Mouse (Mus musculus) ES-E14 (cell line): ENCODE measurements around the gene Fam184b. TPM values are rescaled to one million over a fixed set of nuclear protein-coding genes. Genes with fewer than 3 reads are reported as not detected.

Experiments
- DNase-seq: peaks from one replicate; pipeline ENCODE4 v3.0.0-alpha.2; 2013; ENCODE audit warnings: low read depth, low spot score
- H3K27ac ChIP-seq: 2 replicates; pipeline ENCODE4 v1.5.1; 2012; ENCODE audit warnings: low read depth, mild to moderate bottlenecking, low read length, moderate library complexity, mixed read lengths; ENCODE audit not compliant: poor library complexity, insufficient read depth, severe bottlenecking
- H3K36me3 ChIP-seq: 2 replicates; pipeline ENCODE4 v1.6.1; 2012; ENCODE audit warnings: mild to moderate bottlenecking, low read length, moderate library complexity, mixed read lengths; ENCODE audit not compliant: control insufficient read depth, poor library complexity, insufficient read depth, severe bottlenecking
- H3K4me1 ChIP-seq, 2 experiments: fragments of 150-350 bp in 1 of 2; sonication (generic) in 1 of 2; 2 replicates each; pipeline ENCODE4 v1.6.1; 2012; ENCODE audit warnings: low read length in 2 of 2, mild to moderate bottlenecking in 1 of 2, mixed read lengths in 1 of 2; ENCODE audit not compliant: control insufficient read depth in 2 of 2, insufficient read depth in 2 of 2, poor library complexity in 1 of 2
- H3K4me3 ChIP-seq, 2 experiments: fragments of 150-350 bp in 1 of 2; sonication (generic) in 1 of 2; 2 replicates each; pipeline ENCODE4 v1.5.1; 2012; ENCODE audit warnings: low read length in 2 of 2, low read depth in 1 of 2, mild to moderate bottlenecking in 1 of 2, mixed read lengths in 1 of 2; ENCODE audit not compliant: insufficient read depth in 1 of 2, poor library complexity in 1 of 2, severe bottlenecking in 1 of 2
- H3K9ac ChIP-seq: 2 replicates; pipeline ENCODE4 v1.6.1; 2012; ENCODE audit warnings: low read depth, mild to moderate bottlenecking, low read length, mixed read lengths; ENCODE audit not compliant: poor library complexity, insufficient read depth, severe bottlenecking
- H3K9me3 ChIP-seq: fragments of 150-350 bp; sonication (generic); 2 replicates; pipeline ENCODE4 v1.6.1; 2012; ENCODE audit warnings: low read depth, mild to moderate bottlenecking, low read length; ENCODE audit not compliant: control insufficient read depth, insufficient read depth
- CHD2 ChIP-seq: IDR thresholded peaks from 2 replicates; pipeline ENCODE4 v1.6.1; 2014; ENCODE audit warnings: mild to moderate bottlenecking, low read depth, low read length, inconsistent platforms
- HCFC1 ChIP-seq: IDR thresholded peaks from 2 replicates; pipeline ENCODE4 v1.6.1; 2012; ENCODE audit warnings: low read length, inconsistent platforms, borderline replicate concordance; ENCODE audit not compliant: insufficient read depth
- MAFK ChIP-seq: IDR thresholded peaks from 2 replicates; pipeline ENCODE4 v1.6.1; 2014; ENCODE audit warnings: mild to moderate bottlenecking, low read depth, low read length, inconsistent platforms; ENCODE audit not compliant: insufficient read depth
- ZC3H11A ChIP-seq: IDR thresholded peaks from 2 replicates; pipeline ENCODE4 v1.6.1; 2012; ENCODE audit warnings: low read depth, mild to moderate bottlenecking, inconsistent platforms, low read length, borderline replicate concordance
- ZNF384 ChIP-seq: IDR thresholded peaks from 2 replicates; pipeline ENCODE4 v1.6.1; 2012; ENCODE audit warnings: low read depth, low read length, inconsistent platforms
- in situ Hi-C, 2 experiments: fragments of 600-800 bp; cut with MboI; formaldehyde crosslinking; loops; one replicate each; pipeline ENCODE4 v1.15.1; 2025; ENCODE audit warnings: low sequenced_read_pairs in 2 of 2, inconsistent platforms in 1 of 2; ENCODE audit not compliant: unreplicated experiment in 2 of 2
- total RNA-seq: library from RNA; depleted of rRNA; stranded (reverse); fragments of 300-350 nt; gene quantifications from 2 replicates; pipeline ENCODE4 v1.2.3, GENCODE M21; 2012

Gene Fam184b
- total RNA-seq, 1 experiment: 0.45 TPM

DNA sequence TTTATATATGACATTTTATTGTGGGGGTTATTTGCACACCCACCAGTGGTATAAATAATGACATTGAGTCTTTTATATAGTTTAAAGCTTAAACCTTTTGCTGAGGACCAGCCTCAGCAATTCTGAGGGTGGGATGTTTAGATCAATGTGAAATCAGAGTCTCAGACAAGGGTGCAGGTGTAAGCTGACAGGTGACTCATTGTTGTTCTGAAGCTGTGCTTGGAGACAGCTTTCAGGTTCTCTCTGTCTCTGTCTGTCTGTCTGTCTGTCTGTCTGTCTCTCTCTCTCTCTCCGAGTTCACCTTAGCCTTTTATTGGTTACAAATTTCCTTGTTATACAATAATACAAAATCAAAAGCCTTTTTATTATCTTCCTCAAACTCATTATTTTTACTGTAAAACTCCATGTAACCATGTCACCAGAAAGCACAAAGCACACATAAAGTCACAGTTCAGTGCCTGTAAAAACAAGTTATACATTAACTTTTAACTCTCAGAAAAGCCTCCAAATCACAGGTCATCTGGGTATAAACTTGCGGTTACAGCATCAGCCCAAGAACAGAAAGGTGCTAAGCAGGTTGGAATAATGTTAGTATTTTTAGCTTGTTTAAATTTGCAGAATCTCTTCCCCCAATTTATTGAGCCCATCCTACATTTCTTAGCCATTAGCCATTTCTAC is 11.8 kb upstream of the Fam184b start:
- Histone ChIP-seq H3K9ac (no peak overlapping the region), H3K27ac (no peak overlapping the region), H3K4me1 (no peaks in the 10 kb centered on the region), H3K9me3 (no peaks in the 10 kb centered on the region), H3K36me3 (no peaks in the 10 kb centered on the region), H3K4me3 (no peak overlapping the region)
- DNase-seq: no peak
- in situ Hi-C loops: no loop called here
- TF ChIP-seq ZC3H11A (no peak), ZNF384 (no peak), HCFC1 (no peak), CHD2 (no peak), MAFK (no peak)

DNA sequence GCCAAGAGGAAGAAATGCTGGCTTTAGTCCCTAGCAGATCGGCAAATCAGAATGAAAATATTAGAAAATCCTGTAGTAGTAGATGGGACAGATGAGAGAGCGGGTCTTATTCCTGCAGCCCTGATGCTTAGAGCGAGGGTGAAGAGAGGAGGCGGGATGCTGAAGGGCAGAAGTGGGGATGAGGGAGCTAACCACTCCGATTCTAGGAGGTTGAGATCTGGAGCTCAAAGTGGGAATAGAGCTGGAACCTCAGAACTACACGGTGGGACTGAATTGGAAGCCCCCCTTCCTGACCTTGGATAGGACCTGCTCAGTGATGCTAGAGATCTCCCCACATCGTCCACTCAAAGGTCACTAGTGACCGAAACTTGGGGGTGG is 290 bp upstream of the Fam184b start:
- no peaks in the 10 kb centered on the region for H3K36me3 ChIP-seq
- H3K4me1 ChIP-seq: no peaks in the 10 kb centered on the region
- in situ Hi-C loops: no loop called here
- no peaks in the 10 kb centered on the region for H3K9me3 ChIP-seq
- peak overlapping the region; percentile 59 to 61 for H3K4me3 ChIP-seq
- no peak for DNase-seq
- H3K27ac ChIP-seq: no peak overlapping the region
- H3K9ac ChIP-seq: peak overlapping the region; percentile 51; the same call in 1 of the 2 replicates
- TF ChIP-seq CHD2 (no peak), MAFK (no peak), HCFC1 (no peak), ZC3H11A (no peak), ZNF384 (no peak)

DNA sequence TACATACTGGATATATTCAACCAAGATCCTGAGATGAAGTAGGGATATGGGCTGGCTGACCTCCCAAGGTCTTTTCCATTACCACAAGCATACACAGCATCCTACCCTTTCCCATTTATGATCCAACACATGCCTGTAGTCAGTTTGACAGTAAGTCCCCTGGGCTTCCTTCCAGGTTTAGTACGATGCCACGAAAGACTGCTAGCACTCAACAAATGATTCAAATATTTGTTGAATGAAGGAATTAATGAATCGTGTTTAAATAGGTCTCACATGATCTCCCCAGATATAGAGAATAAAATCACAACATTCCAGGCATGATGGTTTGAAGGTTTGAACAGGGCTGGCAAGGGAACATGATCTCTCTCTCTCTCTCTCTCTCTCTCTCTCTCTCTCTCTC is 1.0 kb downstream of the Fam184b start:
- H3K4me1 ChIP-seq: no peaks in the 10 kb centered on the region
- no peaks in the 10 kb centered on the region for H3K36me3 ChIP-seq
- 0 out of 2 replicates have a peak overlapping the region, but pooled peaks have one; percentile 51 for H3K9ac ChIP-seq
- in situ Hi-C loops: no loop called here
- no peaks in the 10 kb centered on the region for H3K9me3 ChIP-seq
- no peak overlapping the region for H3K27ac ChIP-seq
- DNase-seq: no peak
- H3K4me3 ChIP-seq: no peak overlapping the region
- TF ChIP-seq HCFC1: no peak
- TF ChIP-seq CHD2: no peak
- TF ChIP-seq MAFK: no peak
- no peak for TF ChIP-seq ZC3H11A
- TF ChIP-seq ZNF384: no peak

DNA sequence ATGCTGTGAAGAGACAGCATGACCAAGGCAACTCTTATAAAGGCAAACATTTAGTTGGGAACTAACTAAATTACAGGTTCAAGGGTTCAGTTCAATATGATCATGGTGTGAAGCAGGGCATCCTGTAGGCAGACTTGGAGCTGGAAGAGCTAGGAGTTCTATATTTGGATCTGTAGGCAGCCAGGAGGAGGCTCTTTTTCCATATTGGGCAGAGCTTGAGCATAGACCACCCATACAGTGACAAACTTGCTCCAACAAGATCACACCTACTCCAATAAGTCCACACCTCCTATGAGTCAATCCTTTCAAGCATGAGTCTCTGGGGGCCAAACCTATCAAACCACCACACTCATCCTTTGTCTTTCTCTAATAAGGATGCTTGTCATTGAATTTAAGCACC is 9.9 kb downstream of the Fam184b start:
- Histone ChIP-seq H3K4me3 (no peak overlapping the region), H3K27ac (no peak overlapping the region), H3K36me3 (no peaks in the 10 kb centered on the region), H3K9ac (no peak overlapping the region), H3K4me1 (no peaks in the 10 kb centered on the region), H3K9me3 (no peaks in the 10 kb centered on the region)
- TF ChIP-seq MAFK (no peak), HCFC1 (no peak), ZNF384 (no peak)
- in situ Hi-C loops: no loop called here
- DNase-seq: no peak

DNA sequence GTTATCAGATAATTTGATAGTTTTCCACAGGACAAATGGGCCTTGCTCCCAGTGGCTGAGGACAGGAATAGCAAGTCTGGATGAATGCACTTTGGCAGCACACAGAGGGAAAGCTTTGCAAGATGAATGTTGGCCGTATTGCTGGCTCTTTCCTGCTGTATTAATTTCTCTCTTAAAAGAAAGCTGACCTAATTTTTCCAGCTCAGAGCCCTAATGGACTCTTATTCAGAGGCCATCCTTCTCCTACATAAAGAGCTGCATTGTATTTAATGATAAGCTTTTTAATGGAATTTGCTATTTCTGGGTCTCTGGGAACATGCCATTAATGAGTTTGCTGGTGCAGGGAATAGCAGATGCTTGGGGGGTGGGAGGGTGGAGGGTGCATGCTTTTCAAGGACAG is 11.6 kb downstream of the Fam184b start:
- H3K36me3 ChIP-seq: no peaks in the 10 kb centered on the region
- no peaks in the 10 kb centered on the region for H3K4me1 ChIP-seq
- H3K4me3 ChIP-seq: no peak overlapping the region
- TF ChIP-seq HCFC1 (no peak), MAFK (no peak), ZNF384 (no peak), ZC3H11A (no peak), CHD2 (no peak)
- no peaks in the 10 kb centered on the region for H3K9me3 ChIP-seq
- in situ Hi-C loops: no loop called here
- H3K9ac ChIP-seq: no peak overlapping the region
- no peak overlapping the region for H3K27ac ChIP-seq
- DNase-seq: no peak
